Mouse (Mus musculus) frontal cortex, postnatal 25 days (tissue): ENCODE measurements at regions not wholly inside any gene's neighbourhood (a gene's known extent, or its start where the extent isn't known, plus 50 kb on each side); places are given as distances from the start of the nearest gene placed in this dataset.

ENCODE experiments used
- DNase-seq, 2 experiments: peaks; one replicate each; pipeline ENCODE4 v3.0.0; 2022; ENCODE audit warnings: low spot score in 2 of 2

DNA sequence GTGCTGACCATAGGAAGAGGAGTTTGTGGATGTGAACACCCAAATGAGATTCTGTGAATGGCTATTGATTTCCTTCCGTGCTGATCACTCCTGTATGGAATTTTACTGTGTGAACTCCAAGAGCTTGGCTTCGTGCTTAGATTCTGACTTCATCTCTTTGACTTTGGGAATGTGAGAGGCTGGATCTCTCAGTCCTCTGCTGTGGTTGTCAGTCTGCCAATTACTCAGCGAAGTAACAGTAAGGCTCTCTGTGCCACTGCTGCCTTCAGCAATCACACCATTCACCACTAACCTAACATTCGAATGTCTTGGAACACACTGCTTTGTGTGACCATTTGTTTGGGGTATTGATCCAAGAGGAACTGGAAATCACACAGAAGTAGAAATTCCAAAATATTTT lies 291.5 kb downstream of the Gm21750 start:
- DNase-seq = no peak

GRCm38 (mm10) chr14:73978694-73979093 lies 317.7 kb downstream of the Gm21750 start:
- DNase-seq = no peak

DNA sequence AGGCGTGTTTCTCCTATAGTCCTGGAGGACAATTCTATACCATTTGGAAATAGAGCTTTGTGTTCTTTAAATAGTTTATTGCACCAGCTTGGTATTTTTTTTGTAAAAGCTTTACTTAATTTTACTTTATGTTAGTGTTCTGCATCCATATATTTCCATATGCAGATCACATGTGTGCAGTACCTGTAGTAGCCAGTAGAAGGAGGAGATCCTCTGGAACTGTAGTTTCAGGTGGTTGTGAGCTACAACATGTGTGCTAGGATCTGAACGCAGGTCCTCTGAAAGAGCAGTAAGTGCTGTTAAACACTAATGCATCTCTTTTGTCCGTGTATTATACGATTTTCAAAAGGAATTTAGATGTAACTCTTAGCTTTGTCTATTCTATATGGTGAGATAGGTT lies 335.2 kb downstream of the Gm21750 start:
- DNase-seq = no peak

DNA sequence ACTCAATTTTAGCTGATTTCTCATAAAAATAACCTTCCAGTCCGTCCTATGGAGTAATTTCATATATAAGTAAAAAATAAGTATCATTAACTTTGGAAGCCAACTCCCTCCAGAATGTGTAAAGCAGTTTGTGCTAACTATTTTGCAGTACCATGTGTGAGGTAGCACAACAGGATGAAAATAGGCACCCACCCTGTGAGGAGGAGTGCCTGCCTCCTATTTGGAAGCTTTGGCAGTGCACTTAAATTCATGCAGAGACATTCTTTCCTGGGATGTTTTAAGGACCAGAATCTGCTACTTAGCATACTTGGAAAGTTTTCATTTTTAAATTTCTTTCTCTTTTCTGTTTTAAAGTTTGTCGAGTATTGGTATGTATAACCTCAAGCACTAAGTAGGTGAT lies 336.8 kb downstream of the Gm21750 start:
- DNase-seq = no peak

GRCm38 (mm10) chr14:73999409-73999909 lies 338.4 kb downstream of the Gm21750 start:
- DNase-seq = no peak

- no peak for DNase-seq
Measured at GRCm38 (mm10) chr14:74006911-74007310, 345.9 kb downstream of the Gm21750 start.

- no peak for DNase-seq
Measured at GRCm38 (mm10) chr14:74011555-74011954, 350.5 kb downstream of the Gm21750 start.

DNA sequence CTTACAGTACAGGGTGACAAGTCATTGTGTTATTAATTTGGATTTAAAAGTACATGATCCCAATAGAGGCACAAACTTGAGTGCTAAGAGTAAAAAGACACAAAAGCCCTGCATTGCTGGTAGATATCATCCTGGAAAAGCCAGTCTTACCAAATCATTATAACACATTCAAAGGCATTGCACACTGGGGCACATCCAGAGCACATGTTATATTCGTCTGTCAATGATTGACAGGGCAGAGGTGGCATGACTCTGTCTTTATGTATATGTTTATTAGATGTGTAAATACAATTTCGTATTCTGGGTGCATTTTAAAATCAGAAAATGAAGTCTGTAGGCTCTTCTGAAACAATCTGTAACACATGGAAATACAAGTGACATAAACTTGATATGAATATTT lies 358.4 kb downstream of the Gm21750 start:
- DNase-seq = no peak

GRCm38 (mm10) chr14:74047009-74047694 lies 386.1 kb downstream of the Gm21750 start:
- no peak for DNase-seq

GRCm38 (mm10) chr14:74047695-74048280 lies 386.8 kb downstream of the Gm21750 start:
- DNase-seq = no peak

- no peak for DNase-seq
Measured at GRCm38 (mm10) chr14:74048386-74048785, 387.4 kb downstream of the Gm21750 start.

- DNase-seq = no peak
Measured at GRCm38 (mm10) chr14:74066051-74066450, 405.0 kb downstream of the Gm21750 start.

DNA sequence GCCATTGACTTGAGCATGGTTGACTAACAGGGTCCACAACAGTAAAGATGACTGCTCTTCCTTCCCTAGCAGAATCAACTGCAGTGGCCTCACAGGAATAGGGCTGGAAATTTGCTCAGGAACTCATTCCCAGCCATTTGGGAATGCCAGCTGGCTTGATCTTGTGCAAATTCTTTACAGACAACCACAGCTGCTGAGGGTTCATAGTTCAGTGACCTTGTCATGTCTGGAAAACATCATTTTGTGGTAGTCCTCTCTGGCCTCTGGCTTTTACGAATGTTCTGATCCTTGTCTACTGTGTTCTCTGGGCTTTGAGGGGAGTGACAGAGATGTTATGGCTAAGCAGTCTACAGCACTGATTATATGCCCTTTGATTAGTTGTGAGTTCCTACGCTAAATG lies 432.0 kb downstream of the Gm21750 start:
- no peak for DNase-seq

DNA sequence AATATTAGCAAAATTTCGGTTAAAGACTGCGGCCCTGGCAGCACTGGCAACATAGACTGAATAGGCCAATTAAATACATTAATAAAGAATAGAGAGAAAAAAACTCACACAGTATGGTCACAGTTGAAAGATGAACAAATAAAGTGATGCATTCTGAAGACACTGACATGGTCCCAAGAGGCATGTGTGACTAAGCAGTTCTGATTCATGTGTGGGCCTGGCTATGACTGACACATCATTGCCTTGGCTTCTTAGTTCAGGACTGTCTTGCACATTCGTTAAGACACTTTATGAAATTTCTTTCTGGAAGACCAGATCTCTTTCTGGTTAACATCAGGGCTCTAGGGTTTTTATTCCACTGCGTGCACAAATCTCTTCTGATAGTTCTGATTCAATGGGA lies 438.7 kb downstream of the Gm21750 start:
- DNase-seq = no peak

GRCm38 (mm10) chr14:74112603-74113002 lies 451.6 kb downstream of the Gm21750 start:
- DNase-seq = no peak

GRCm38 (mm10) chr14:74113116-74113515 lies 452.1 kb downstream of the Gm21750 start:
- peak; percentile 17 to 26 for DNase-seq

- no peak for DNase-seq
Measured at GRCm38 (mm10) chr14:74113556-74113955, 452.5 kb downstream of the Gm21750 start.

- no peak for DNase-seq
Measured at GRCm38 (mm10) chr14:74117686-74118085, 456.7 kb downstream of the Gm21750 start.

GRCm38 (mm10) chr14:74145202-74145700 lies 484.2 kb downstream of the Gm21750 start:
- no peak for DNase-seq

DNA sequence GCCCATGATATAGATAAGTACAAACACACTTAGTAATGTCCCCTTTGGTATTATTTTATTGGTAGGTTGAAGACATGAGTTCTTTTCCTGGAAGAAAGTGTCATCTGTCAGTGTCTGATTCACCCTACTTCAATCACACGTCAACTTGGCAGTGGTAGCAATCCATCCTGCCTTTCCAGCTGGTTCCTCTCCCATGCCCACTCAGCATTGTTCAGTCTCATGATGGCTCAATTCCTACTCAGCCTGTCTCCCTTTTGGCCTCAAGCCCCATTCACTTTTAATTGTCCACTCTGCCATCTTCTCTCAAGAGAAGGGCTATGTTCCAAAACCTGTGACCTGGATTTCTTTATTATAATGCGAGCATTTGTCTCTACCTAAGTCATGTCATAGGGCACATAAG lies 474.4 kb upstream of the Htr2a start:
- DNase-seq = no peak

DNA sequence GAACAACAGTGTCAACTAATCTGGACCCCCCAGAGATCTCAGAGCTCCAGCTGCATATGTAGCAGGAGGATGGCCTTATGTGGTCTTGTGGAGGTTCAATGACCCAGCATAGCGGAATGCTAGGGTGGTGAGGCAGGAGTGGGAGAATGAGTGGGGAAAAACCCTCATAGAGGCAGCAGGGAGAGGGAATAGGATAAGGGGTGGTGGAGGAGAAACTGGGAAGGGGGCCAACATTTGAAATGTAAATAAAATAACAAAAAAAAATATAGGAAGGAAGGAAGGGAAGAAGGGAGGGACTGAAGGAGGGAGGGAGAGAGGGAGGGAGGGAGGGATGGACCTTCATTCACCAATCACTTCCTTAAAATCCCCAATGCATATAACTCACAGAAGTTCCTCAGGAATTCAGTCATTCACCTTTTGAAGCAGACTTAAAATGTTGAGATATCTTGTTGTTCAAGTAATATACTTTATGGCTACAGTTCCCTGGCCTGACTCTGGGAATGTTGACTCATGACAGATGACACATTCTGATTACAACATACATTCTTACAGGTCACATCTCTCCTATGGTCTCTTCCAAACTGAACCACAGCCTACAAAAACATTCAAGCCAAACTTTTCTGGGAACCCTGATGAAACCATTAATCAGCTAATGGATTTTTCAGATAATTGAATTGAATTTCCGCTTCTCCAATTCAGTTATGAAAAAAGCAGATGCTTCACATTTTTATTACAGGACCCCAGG lies 471.3 kb upstream of the Htr2a start:
- no peak for DNase-seq

- DNase-seq = no peak
Measured at GRCm38 (mm10) chr14:74180066-74180465, 460.6 kb upstream of the Htr2a start.

DNA sequence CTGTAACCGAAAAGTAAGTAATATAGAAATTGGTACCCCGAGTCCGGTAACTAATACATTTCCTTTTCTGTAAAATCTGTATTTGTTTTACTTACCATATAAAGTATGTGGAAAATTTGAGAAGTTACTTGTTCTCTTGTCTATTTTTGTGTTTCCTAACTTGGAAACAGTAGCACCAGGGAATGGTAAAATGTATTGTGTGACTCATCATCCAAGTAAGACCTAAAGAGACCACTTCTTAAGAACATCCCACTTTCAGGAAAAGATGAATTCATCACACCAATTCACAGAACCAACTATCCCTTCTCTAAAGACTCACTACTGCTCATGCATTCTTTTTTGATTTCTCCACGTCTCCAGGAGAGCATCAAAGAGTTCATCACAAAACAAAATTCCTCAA lies 457.6 kb upstream of the Htr2a start:
- DNase-seq = no peak
